Mouse (Mus musculus): ENCODE measurements around the gene Naa25. TPM values are rescaled to one million over a fixed set of nuclear protein-coding genes. Genes with fewer than 3 reads are reported as not detected.
A peak's percentile ranks its signal among the peaks of the same experiment; 100 is the strongest.

Naa25 gene
- total RNA-seq (2021): 10 to 100 TPM; 22.2 to 23.7 TPM
- long read RNA-seq, experiment 1, full-length matches to known transcripts: 32 of 43 reads
- long read RNA-seq, experiment 1, partial matches to known transcripts: 6 of 43 reads
- long read RNA-seq, experiment 1, other reads (novel, unspliced or antisense): 5 of 43 reads
- long read RNA-seq, experiment 2, full-length matches to known transcripts: 14 of 23 reads
- long read RNA-seq, experiment 2, partial matches to known transcripts: 3 of 23 reads
- long read RNA-seq, experiment 2, other reads (novel, unspliced or antisense): 6 of 23 reads

GRCm38 (mm10) chr5:121397187-121398145 lies at the start of gene Naa25:
Naa25 (plus strand) TSS chr5:121397936.
- DNase-seq: peak; percentile 98

DNA sequence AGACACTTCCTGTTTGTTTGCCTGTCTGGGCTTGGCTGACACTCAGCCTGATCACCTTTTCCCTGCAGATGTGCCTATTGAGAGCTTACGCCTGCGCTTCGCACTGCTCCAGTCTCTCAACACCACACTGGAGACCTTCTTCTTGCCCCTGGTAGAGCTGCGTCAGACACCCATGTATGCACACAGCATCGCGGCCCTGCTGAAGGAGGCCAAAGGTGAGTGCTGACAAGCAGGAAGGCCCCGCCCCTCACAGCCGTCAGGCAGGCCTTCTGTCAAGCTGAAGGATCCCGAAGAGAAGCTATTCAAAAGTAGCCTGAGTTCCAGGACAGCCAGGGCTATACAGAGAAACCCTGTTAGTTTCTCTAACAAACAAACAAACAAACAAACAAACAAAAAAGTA lies 38.5 kb upstream of the Naa25 start:
- no peak for DNase-seq

DNA sequence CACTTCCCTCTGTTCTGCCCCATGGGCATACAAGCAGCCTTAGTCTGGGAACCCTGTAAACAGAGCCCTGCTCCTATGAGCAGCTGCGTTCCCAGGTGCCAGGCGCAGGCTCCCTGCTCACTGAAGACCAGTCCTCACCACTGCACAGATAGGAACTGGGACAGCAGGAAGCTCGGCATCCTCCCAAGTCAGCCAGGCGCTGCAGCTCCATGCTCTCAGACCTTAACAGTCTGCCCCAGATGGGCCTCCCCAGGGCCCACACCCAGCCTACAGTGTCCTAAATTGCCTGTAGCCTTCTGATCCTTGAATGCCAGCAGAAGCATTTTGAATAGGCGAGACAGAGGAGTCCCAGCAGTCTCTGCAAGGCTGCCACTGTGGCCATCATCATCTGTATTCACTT lies 36.0 kb upstream of the Naa25 start:
- DNase-seq: peak; percentile 46

- DNase-seq: no peak
Measured at GRCm38 (mm10) chr5:121363441-121363840, 34.3 kb upstream of the Naa25 start.

DNA sequence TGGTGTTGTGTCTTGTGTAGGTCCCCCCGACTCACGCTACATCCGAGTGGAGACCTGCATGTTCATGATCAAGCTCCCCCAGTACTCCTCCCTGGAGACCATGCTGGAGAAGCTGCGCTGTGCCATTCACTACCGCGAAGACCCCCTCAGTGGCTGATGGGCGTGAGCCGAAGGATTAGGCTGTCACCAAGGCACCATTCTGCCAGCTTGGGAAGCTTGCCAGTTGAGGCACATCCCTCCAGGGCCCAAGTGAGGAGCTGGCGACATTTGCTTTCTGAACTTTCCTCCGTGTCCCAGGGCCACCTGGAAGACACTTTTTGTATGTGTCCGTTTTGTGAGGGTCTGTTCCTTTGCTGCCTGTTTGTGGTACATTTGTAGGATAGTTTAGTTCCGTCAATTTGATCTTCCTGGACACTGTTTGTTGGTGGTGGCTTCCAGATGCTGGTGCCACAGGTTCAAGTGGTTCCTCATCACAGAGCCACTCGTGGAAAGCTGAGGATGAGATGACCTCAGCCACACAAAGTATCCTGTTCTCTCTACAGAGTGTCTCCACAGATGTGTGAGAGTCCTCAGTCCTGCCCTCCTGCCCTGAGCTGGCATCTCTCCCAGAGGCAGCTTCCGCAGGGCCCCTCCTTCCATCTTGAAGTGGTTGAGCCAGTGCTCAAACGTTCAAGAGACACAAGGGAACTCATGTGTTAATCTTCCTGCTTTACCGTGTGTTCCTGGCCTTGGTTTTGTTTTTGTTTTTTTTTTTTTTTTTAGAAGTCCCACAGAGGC lies 31.1 kb upstream of the Naa25 start:
- no peak for DNase-seq

DNA sequence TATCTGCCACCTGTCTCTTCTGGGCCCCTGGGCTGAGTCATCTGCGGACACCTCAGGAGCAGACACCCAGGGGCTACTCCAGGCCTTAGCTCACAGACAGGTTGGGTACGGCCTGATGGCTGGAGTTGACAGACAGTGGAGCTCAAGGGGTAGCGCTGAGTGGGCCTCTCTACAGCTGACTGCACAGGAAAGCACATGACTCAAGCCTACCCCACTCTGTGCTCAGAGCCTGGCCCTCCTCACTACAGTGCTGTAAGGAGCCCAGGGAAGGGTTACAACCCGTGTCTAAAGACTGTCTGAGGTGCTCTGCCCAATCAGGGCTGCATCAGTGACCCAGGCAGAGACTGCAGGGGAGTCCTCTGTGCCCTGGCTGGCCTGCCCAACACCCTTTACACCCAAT lies 30.5 kb upstream of the Naa25 start:
- no peak for DNase-seq

GRCm38 (mm10) chr5:121371712-121372111 lies 26.0 kb upstream of the Naa25 start:
- no peak for DNase-seq

- DNase-seq: no peak
Measured at GRCm38 (mm10) chr5:121374790-121375189, 22.9 kb upstream of the Naa25 start.

GRCm38 (mm10) chr5:121376972-121377371 lies 20.8 kb upstream of the Naa25 start:
- DNase-seq: peak; percentile 54

DNA sequence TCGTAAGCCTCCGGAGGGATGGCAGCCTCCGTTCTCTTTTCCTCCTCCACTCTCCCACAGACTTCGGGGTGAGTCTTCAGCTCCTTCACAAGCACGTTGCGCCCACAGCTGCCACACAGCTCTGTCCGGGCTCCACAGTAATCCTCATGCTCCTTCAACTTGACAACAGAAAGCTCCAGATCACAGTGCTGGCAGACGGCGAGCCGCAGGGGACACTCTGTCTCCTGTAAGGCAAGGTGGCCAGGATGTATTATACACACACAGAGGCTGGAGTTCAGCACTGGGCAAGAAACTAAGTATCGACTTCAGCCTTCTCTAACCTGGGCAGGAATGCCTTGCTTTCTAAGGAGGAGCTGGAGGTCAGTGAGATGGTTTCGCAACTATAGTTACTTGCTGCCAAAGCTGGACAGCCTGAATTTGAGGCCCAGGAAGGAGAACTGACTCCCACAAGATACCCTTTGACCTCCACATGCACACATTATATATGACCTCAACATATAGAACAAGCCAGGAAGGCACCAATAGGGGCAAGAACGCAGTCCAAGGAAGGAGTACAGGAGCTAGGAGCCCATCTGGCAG lies 19.0 kb upstream of the Naa25 start:
- no peak for DNase-seq

- DNase-seq: no peak
Measured at GRCm38 (mm10) chr5:121380692-121381091, 17.0 kb upstream of the Naa25 start.

GRCm38 (mm10) chr5:121383857-121384756 lies 13.6 kb upstream of the Naa25 start:
- no peak for DNase-seq

GRCm38 (mm10) chr5:121384757-121385460 lies 12.8 kb upstream of the Naa25 start:
- no peak for DNase-seq

GRCm38 (mm10) chr5:121385461-121386119 lies 12.1 kb upstream of the Naa25 start, which contains the start of gene Trafd1:
Trafd1 (minus strand) TSS chr5:121385632.
- peak; percentile 95 for DNase-seq

DNA sequence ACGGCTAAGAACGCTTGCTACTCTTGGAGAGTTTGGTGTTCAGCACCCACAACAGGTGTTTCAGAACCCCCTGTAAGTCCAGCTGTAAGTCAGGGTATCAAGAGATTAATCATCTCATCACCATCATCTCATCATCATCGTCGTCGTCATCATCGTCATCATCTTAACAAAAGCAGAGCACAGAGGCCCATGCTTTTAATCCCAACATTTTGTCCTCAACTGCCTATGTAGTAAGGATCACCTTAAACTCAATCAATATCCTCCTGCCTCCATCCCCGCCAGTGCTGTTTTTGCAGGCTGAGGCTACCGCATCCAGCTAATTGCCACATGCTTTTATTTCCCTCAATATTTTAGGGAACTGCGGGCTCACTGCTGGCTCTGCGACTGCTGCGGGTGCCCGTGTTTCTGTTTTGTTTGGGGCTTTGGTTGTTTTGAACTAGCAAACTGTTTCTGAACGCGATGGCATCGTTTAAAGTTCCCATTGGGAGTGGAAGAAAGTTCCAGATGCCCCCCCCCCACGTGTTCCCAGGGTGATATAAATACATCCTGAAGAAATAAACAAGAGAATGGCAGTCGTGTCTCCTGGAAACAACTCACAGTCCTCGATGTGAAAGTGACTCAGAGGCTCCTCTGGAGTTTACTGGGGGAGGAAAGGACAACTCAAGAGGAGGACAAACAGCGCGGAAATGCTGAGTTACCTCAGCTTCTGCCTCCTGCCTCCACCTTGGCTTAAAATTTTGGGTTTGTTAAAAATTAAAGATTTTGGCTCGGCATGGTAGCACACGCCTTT lies 11.4 kb upstream of the Naa25 start:
- no peak for DNase-seq

GRCm38 (mm10) chr5:121387126-121387525 lies 10.6 kb upstream of the Naa25 start:
- DNase-seq: peak; percentile 26

DNA sequence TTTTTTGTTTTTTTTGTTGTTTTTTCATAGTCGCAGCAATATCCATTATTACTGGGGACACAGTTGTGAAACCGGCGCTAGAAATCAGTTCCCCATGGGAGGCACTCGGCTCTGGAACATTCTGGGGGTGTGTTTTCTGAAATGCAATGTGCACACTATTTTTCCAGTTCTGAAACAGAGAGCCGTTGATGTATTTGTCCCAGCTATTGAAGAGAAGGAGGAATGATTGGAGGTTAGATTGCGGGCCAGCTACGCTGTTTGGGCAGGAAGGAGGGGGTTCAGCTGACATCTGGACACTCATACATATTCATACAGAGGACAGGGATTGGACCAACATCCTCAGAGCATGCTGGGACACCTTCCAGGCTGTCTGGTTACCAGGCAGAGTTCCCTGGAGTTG lies 8.6 kb upstream of the Naa25 start:
- no peak for DNase-seq

- no peak for DNase-seq
Measured at GRCm38 (mm10) chr5:121389691-121390090, 8.0 kb upstream of the Naa25 start.
